Mouse (Mus musculus): ENCODE results near the gene Ift46. TPM values are rescaled to one million over a fixed set of nuclear protein-coding genes. Genes with fewer than 3 reads are reported as not detected.

Gene Ift46
- polyA plus RNA-seq, 1 experiment, result 58.8 TPM

- no peak for TF ChIP-seq CTCF (conservative IDR thresholded peaks at IDR 0.05; ENCODE audit: insufficient read depth, insufficient read length, low read depth, low read length)
- TF ChIP-seq POLR2A (IDR thresholded peaks at IDR 0.05; ENCODE audit: low read depth, low read length), result no peak
- Histone ChIP-seq H3K27ac (ENCODE audit: insufficient read depth, low read depth, low read length) (no peak overlapping the region), H3K27me3 (replicated peaks; ENCODE audit: control insufficient read depth, insufficient read depth, low read length) (no peaks in the 10 kb centered on the region), H3K4me3 (ENCODE audit: insufficient read depth, low read depth, low read length) (no peak overlapping the region), H3K4me1 (ENCODE audit: control insufficient read depth, insufficient read depth, low read length) (peaks cover 16% of the 10 kb centered on the region), H3K36me3 (ENCODE audit: control insufficient read depth, insufficient read depth, low read length) (no peaks in the 10 kb centered on the region)
- no peak for DNase-seq
- WGBS, result 86% methylated on average over 5 of the region's 5 CpGs
These were observed 35.6 kb upstream of the Ift46 start for GRCm38 (mm10) chr9:44732130-44732549.

- 69% methylated on average over 12 of the region's 12 CpGs for whole genome bisulfite sequencing
- Histone ChIP-seq H3K4me3 (ENCODE audit: insufficient read depth, low read depth, low read length) (peak overlapping the region; percentile 76; the same call in 1 of the 2 replicates), H3K4me1 (ENCODE audit: control insufficient read depth, insufficient read depth, low read length) (peaks cover 19% of the 10 kb centered on the region), H3K36me3 (ENCODE audit: control insufficient read depth, insufficient read depth, low read length) (no peaks in the 10 kb centered on the region), H3K27me3 (replicated peaks; ENCODE audit: control insufficient read depth, insufficient read depth, low read length) (no peaks in the 10 kb centered on the region), H3K27ac (ENCODE audit: insufficient read depth, low read depth, low read length) (peak overlapping the region; percentile 29)
- no peak for TF ChIP-seq POLR2A (IDR thresholded peaks at IDR 0.05; ENCODE audit: low read depth, low read length)
- no peak for TF ChIP-seq CTCF (conservative IDR thresholded peaks at IDR 0.05; ENCODE audit: insufficient read depth, insufficient read length, low read depth, low read length)
- peak; percentile 62 for DNase-seq
These were observed 34.7 kb upstream of the Ift46 start for GRCm38 (mm10) chr9:44732921-44733530.

GRCm38 (mm10) chr9:44733671-44734523 lies 33.8 kb upstream of the Ift46 start:
- H3K36me3 ChIP-seq (ENCODE audit: control insufficient read depth, insufficient read depth, low read length), result no peaks in the 10 kb centered on the region
- no peak for TF ChIP-seq POLR2A (IDR thresholded peaks at IDR 0.05; ENCODE audit: low read depth, low read length)
- no peak for TF ChIP-seq CTCF (conservative IDR thresholded peaks at IDR 0.05; ENCODE audit: insufficient read depth, insufficient read length, low read depth, low read length)
- H3K27ac ChIP-seq (ENCODE audit: insufficient read depth, low read depth, low read length), result peak overlapping the region; percentile 46
- H3K4me1 ChIP-seq (ENCODE audit: control insufficient read depth, insufficient read depth, low read length), result peaks cover 19% of the 10 kb centered on the region
- 16% methylated on average over 79 of the region's 79 CpGs for WGBS
- no peaks in the 10 kb centered on the region for H3K27me3 ChIP-seq (replicated peaks; ENCODE audit: control insufficient read depth, insufficient read depth, low read length)
- H3K4me3 ChIP-seq (ENCODE audit: insufficient read depth, low read depth, low read length), result peak overlapping the region; percentile 76
- DNase-seq, result peak; percentile 66

GRCm38 (mm10) chr9:44734524-44735494 lies 32.9 kb upstream of the Ift46 start, which contains the start of gene Phldb1:
Gene Phldb1 (minus strand): TSS chr9:44735198.
- H3K36me3 ChIP-seq (ENCODE audit: control insufficient read depth, insufficient read depth, low read length), result no peaks in the 10 kb centered on the region
- H3K4me3 ChIP-seq (ENCODE audit: insufficient read depth, low read depth, low read length), result peak within 1 kb of the TSS; percentile 76
- H3K4me1 ChIP-seq (ENCODE audit: control insufficient read depth, insufficient read depth, low read length), result peaks cover 19% of the 10 kb centered on the region
- TF ChIP-seq CTCF (conservative IDR thresholded peaks at IDR 0.05; ENCODE audit: insufficient read depth, insufficient read length, low read depth, low read length) (peak; percentile 48), POLR2A (IDR thresholded peaks at IDR 0.05; ENCODE audit: low read depth, low read length) (peak; percentile 63)
- peak within 1 kb of the TSS; percentile 60 for H3K27ac ChIP-seq (ENCODE audit: insufficient read depth, low read depth, low read length)
- 1% methylated on average over 47 of the region's 47 CpGs for WGBS
- no peaks in the 10 kb centered on the region for H3K27me3 ChIP-seq (replicated peaks; ENCODE audit: control insufficient read depth, insufficient read depth, low read length)
- peak; percentile 84 for DNase-seq

GRCm38 (mm10) chr9:44735886-44736285 lies 31.8 kb upstream of the Ift46 start:
- Histone ChIP-seq H3K4me1 (ENCODE audit: control insufficient read depth, insufficient read depth, low read length) (peaks cover 19% of the 10 kb centered on the region), H3K27me3 (replicated peaks; ENCODE audit: control insufficient read depth, insufficient read depth, low read length) (no peaks in the 10 kb centered on the region), H3K27ac (ENCODE audit: insufficient read depth, low read depth, low read length) (peak overlapping the region; percentile 60), H3K4me3 (ENCODE audit: insufficient read depth, low read depth, low read length) (no peak overlapping the region), H3K36me3 (ENCODE audit: control insufficient read depth, insufficient read depth, low read length) (no peaks in the 10 kb centered on the region)
- TF ChIP-seq POLR2A (IDR thresholded peaks at IDR 0.05; ENCODE audit: low read depth, low read length) (no peak), CTCF (conservative IDR thresholded peaks at IDR 0.05; ENCODE audit: insufficient read depth, insufficient read length, low read depth, low read length) (no peak)
- WGBS, result 42% methylated on average over 6 of the region's 6 CpGs
- DNase-seq, result no peak

GRCm38 (mm10) chr9:44736301-44736700 lies 31.4 kb upstream of the Ift46 start:
- 39% methylated on average over 2 of the region's 2 CpGs for WGBS
- DNase-seq, result peak; percentile 79
- H3K4me3 ChIP-seq (ENCODE audit: insufficient read depth, low read depth, low read length), result no peak overlapping the region
- H3K27me3 ChIP-seq (replicated peaks; ENCODE audit: control insufficient read depth, insufficient read depth, low read length), result no peaks in the 10 kb centered on the region
- TF ChIP-seq CTCF (conservative IDR thresholded peaks at IDR 0.05; ENCODE audit: insufficient read depth, insufficient read length, low read depth, low read length) (no peak), POLR2A (IDR thresholded peaks at IDR 0.05; ENCODE audit: low read depth, low read length) (no peak)
- peaks cover 19% of the 10 kb centered on the region for H3K4me1 ChIP-seq (ENCODE audit: control insufficient read depth, insufficient read depth, low read length)
- no peaks in the 10 kb centered on the region for H3K36me3 ChIP-seq (ENCODE audit: control insufficient read depth, insufficient read depth, low read length)
- peak overlapping the region; percentile 60 for H3K27ac ChIP-seq (ENCODE audit: insufficient read depth, low read depth, low read length)
